Mouse (Mus musculus): Measurements from ENCODE around the gene Gas6.

The Gas6 gene

GRCm38 (mm10) chr8:13504894-13505674 is 10.8 kb upstream of the Gas6 start:
- DNase-seq = no peak

GRCm38 (mm10) chr8:13503936-13504606 is 9.8 kb upstream of the Gas6 start:
- no peak for DNase-seq

GRCm38 (mm10) chr8:13501221-13501620 is 6.9 kb upstream of the Gas6 start:
- no peak for DNase-seq

- peak; percentile 49 to 65 for DNase-seq
Observed at GRCm38 (mm10) chr8:13493011-13493410, 1.3 kb downstream of the Gas6 start.

GRCm38 (mm10) chr8:13492198-13492995 is 1.9 kb downstream of the Gas6 start:
- peak; percentile 78 to 85 for DNase-seq

- DNase-seq = no peak
Observed at GRCm38 (mm10) chr8:13491491-13492010, 2.7 kb downstream of the Gas6 start.

- DNase-seq = peak in 1 of 2 experiments; percentile 67
Observed at GRCm38 (mm10) chr8:13489986-13490910, 4.0 kb downstream of the Gas6 start.

GRCm38 (mm10) chr8:13489351-13489750 is 4.9 kb downstream of the Gas6 start:
- no peak for DNase-seq

GRCm38 (mm10) chr8:13483191-13483590 is 11.1 kb downstream of the Gas6 start:
- DNase-seq = no peak

GRCm38 (mm10) chr8:13482101-13482801 is 12.0 kb downstream of the Gas6 start:
- no peak for DNase-seq

- peak; percentile 48 to 65 for DNase-seq
Observed at GRCm38 (mm10) chr8:13481596-13481995, 12.7 kb downstream of the Gas6 start.

- DNase-seq = peak; percentile 35 to 50
Observed at GRCm38 (mm10) chr8:13481089-13481554, 13.2 kb downstream of the Gas6 start.

- no peak for DNase-seq
Observed at GRCm38 (mm10) chr8:13475892-13476291, 18.4 kb downstream of the Gas6 start.

- DNase-seq = peak; percentile 69 to 76
Observed at GRCm38 (mm10) chr8:13472284-13472683, 22.0 kb downstream of the Gas6 start.

GRCm38 (mm10) chr8:13471484-13471883 is 22.8 kb downstream of the Gas6 start:
- DNase-seq = no peak

- DNase-seq = no peak
Observed at GRCm38 (mm10) chr8:13468737-13469136, 25.6 kb downstream of the Gas6 start.

- no peak for DNase-seq
Observed at GRCm38 (mm10) chr8:13466989-13467388, 27.3 kb downstream of the Gas6 start.

GRCm38 (mm10) chr8:13465324-13465723 is 29.0 kb downstream of the Gas6 start:
- DNase-seq = no peak

GRCm38 (mm10) chr8:13462392-13462791 is 31.9 kb downstream of the Gas6 start:
- DNase-seq = peak; percentile 89 to 93

GRCm38 (mm10) chr8:13461843-13462242 is 32.4 kb downstream of the Gas6 start:
- DNase-seq = peak; percentile 65 to 68

Measured in lung, adult 18-20 months (tissue).